8 mouse cellular contexts compared by ENCODE assay signal in genomic region chr1:75382356-75383071, GRCm38 (mm10). TPM values are rescaled to one million over a fixed set of nuclear protein-coding genes. Genes with fewer than 3 reads are reported as not detected.
DNase-seq lines count a peak whose midpoint lies in the region; ATAC-seq and TF ChIP-seq lines count a peak whose summit lies in the region.

No protein-coding gene starts in this region.

- ATAC-seq in lung, embryonic 16.5 days (ENCODE audit: low read depth), result peak; percentile 51
- ATAC-seq in hindbrain, embryonic 11.5 days (ENCODE audit: low FRiP score), result peak; percentile 33
- no peak for ATAC-seq in limb, embryonic 14.5 days (ENCODE audit: low FRiP score, low read depth)
- ATAC-seq in megakaryocyte-erythroid progenitor cell, adult 5-6 weeks (replicated peaks; ENCODE audit: low FRiP score, low TSS enrichment, poor library complexity, severe bottlenecking), result no peak

- WGBS in lung, embryonic 16.5 days, result 2% methylated on average over 27 of the region's 28 CpGs
- 0% methylated on average over 27 of the region's 28 CpGs for WGBS in hindbrain, embryonic 11.5 days
- WGBS in limb, embryonic 14.5 days, result under 1% methylated on average over 22 of the region's 28 CpGs
- WGBS in small intestine, adult 2 months, result 4% methylated on average over 28 of the region's 28 CpGs

- TF ChIP-seq POLR2A in limb, embryonic 14.5 days (IDR thresholded peaks at IDR 0.05; ENCODE audit: borderline replicate concordance, extremely low read depth, insufficient read depth, insufficient read length), result no peak
- TF ChIP-seq POLR2A in small intestine, adult 2 months (IDR thresholded peaks at IDR 0.05; ENCODE audit: low read depth, low read length), result no peak

- no peaks in the 10 kb centered on the region for H3K9me3 ChIP-seq in lung, embryonic 16.5 days (ENCODE audit: control insufficient read depth, low read length)
- H3K9me3 ChIP-seq in hindbrain, embryonic 11.5 days (ENCODE audit: control insufficient read depth, low read length), result no peaks in the 10 kb centered on the region
- no peaks in the 10 kb centered on the region for H3K9me3 ChIP-seq in limb, embryonic 14.5 days (ENCODE audit: control insufficient read depth, low read length)

- peaks cover 18% of the 10 kb centered on the region for H3K27me3 ChIP-seq in lung, embryonic 16.5 days (ENCODE audit: control insufficient read depth, insufficient read depth, low read depth, low read length)
- H3K27me3 ChIP-seq in hindbrain, embryonic 11.5 days (ENCODE audit: control insufficient read depth, insufficient read depth, low read length), result peaks cover 12% of the 10 kb centered on the region
- peaks cover 14% of the 10 kb centered on the region for H3K27me3 ChIP-seq in limb, embryonic 14.5 days (ENCODE audit: control insufficient read depth, insufficient read depth, low read length)
- peaks cover 24% of the 10 kb centered on the region for H3K27me3 ChIP-seq in small intestine, adult 2 months (ENCODE audit: control insufficient read depth, insufficient read depth, low read length)

- peak overlapping the region; percentile 68 for H3K9ac ChIP-seq in lung, embryonic 16.5 days (ENCODE audit: low read length)
- H3K9ac ChIP-seq in hindbrain, embryonic 11.5 days (ENCODE audit: low read depth, low read length), result peak overlapping the region; percentile 80
- H3K9ac ChIP-seq in limb, embryonic 14.5 days (ENCODE audit: low read depth, low read length, severe bottlenecking), result peak overlapping the region; percentile 74

- no peak for DNase-seq in lung, postnatal 25 days (ENCODE audit: low spot score)
- DNase-seq in cerebellum, postnatal 25 days, result peak; percentile 70 to 76
- peak; percentile 52 for DNase-seq in hindbrain, embryonic 11.5 days (ENCODE audit: low spot score)
- no peak for DNase-seq in limb, embryonic 14.5 days (ENCODE audit: low spot score)
- no peak for DNase-seq in left cerebral cortex, adult 18-20 months (ENCODE audit: low spot score in 2 of 2)

- peaks cover 10% of the 10 kb centered on the region; the same call in 1 of the 2 replicates for H3K4me1 ChIP-seq in lung, embryonic 16.5 days (replicated peaks; ENCODE audit: control insufficient read depth, insufficient read depth, low read length)
- H3K4me1 ChIP-seq in hindbrain, embryonic 11.5 days (replicated peaks; ENCODE audit: control insufficient read depth, insufficient read depth, low read length), result peaks cover 10% of the 10 kb centered on the region; the same call in 1 of the 2 replicates
- peaks cover 11% of the 10 kb centered on the region for H3K4me1 ChIP-seq in limb, embryonic 14.5 days (ENCODE audit: control insufficient read depth, insufficient read depth, low read length)
- peaks cover 4% of the 10 kb centered on the region; the same call in 1 of the 2 replicates for H3K4me1 ChIP-seq in small intestine, adult 2 months (ENCODE audit: control insufficient read depth, insufficient read depth, insufficient read length, low read length)

- peak overlapping the region; percentile 73 for H3K4me3 ChIP-seq in lung, embryonic 16.5 days (ENCODE audit: low read length)
- peak overlapping the region; percentile 77 for H3K4me3 ChIP-seq in hindbrain, embryonic 11.5 days (ENCODE audit: low read depth, low read length)
- peak overlapping the region; percentile 73 for H3K4me3 ChIP-seq in limb, embryonic 14.5 days (replicated peaks; ENCODE audit: low read length)
- peak overlapping the region; percentile 59 for H3K4me3 ChIP-seq in small intestine, adult 2 months (ENCODE audit: low read depth, low read length)

- H3K4me2 ChIP-seq in lung, embryonic 16.5 days (ENCODE audit: low read depth, low read length), result peak overlapping the region; percentile 97
- peak overlapping the region; percentile 100 for H3K4me2 ChIP-seq in hindbrain, embryonic 11.5 days (replicated peaks; ENCODE audit: low read depth, low read length)
- peak overlapping the region; percentile 87 for H3K4me2 ChIP-seq in limb, embryonic 14.5 days (replicated peaks; ENCODE audit: low read depth, low read length, severe bottlenecking)

- peak overlapping the region; percentile 36 for H3K27ac ChIP-seq in lung, embryonic 16.5 days (ENCODE audit: low read length)
- H3K27ac ChIP-seq in hindbrain, embryonic 11.5 days (ENCODE audit: low read depth, low read length), result peak overlapping the region; percentile 85
- peak overlapping the region; percentile 15 for H3K27ac ChIP-seq in limb, embryonic 14.5 days (replicated peaks; ENCODE audit: low read depth, low read length)
- H3K27ac ChIP-seq in small intestine, adult 2 months (ENCODE audit: insufficient read depth, low read depth, low read length), result peak overlapping the region; percentile 47; the same call in 1 of the 2 replicates

- no peaks in the 10 kb centered on the region for H3K36me3 ChIP-seq in lung, embryonic 16.5 days (ENCODE audit: control insufficient read depth, insufficient read depth, low read length)
- H3K36me3 ChIP-seq in hindbrain, embryonic 11.5 days (ENCODE audit: control insufficient read depth, insufficient read depth, low read length), result no peaks in the 10 kb centered on the region
- peaks cover 6% of the 10 kb centered on the region; the same call in 1 of the 2 replicates for H3K36me3 ChIP-seq in limb, embryonic 14.5 days (ENCODE audit: control insufficient read depth, insufficient read depth, low read length)
- no peaks in the 10 kb centered on the region for H3K36me3 ChIP-seq in small intestine, adult 2 months (ENCODE audit: control insufficient read depth, insufficient read depth, low read length)

- no peak for TF ChIP-seq CTCF in small intestine, adult 2 months (IDR thresholded peaks at IDR 0.05; ENCODE audit: extremely low read depth, insufficient read length, insufficient replicate concordance, low read depth, low read length)

RNA-seq across cellular contexts. Expression of gene Speg, which starts 7.4 kb away (rescaled TPM):
- 38.5 and 38.9 TPM in 2 replicates for polyA plus RNA-seq in lung, embryonic 16.5 days (2015; fragmentation: Nextera tagmentation; extraction: Ambion mirVana)
- polyA plus RNA-seq in hindbrain, embryonic 11.5 days (2014; fragmentation: Nextera tagmentation; extraction: Ambion mirVana), result 11.1 and 12.7 TPM in 2 replicates
- 77.9 and 114 TPM in 2 replicates for polyA plus RNA-seq in limb, embryonic 14.5 days (2012; rRNA removed)
- 15.3 and 21.8 TPM in 2 replicates for polyA plus RNA-seq in limb, embryonic 14.5 days (2014; fragmentation: Nextera tagmentation; extraction: Ambion mirVana)
- 21.5 and 23.2 TPM in 2 replicates for polyA plus RNA-seq in small intestine, adult 2 months (2012; rRNA removed)
- 100 to 1,000 TPM; 181 to 191 TPM for total RNA-seq in left cerebral cortex, adult 18-20 months (2021)
- not detected in 2 replicates for total RNA-seq in megakaryocyte-erythroid progenitor cell, adult 5-6 weeks (2014; fragmentation: Nextera tagmentation)
- total RNA-seq in megakaryocyte-erythroid progenitor cell, adult 5-6 weeks (2017), result 0.19 TPM in 1 of 2 replicates, not detected in the other

RNA-seq across cellular contexts. Expression of gene Des, which starts 22.4 kb away (rescaled TPM):
- 57.1 and 64.0 TPM in 2 replicates for polyA plus RNA-seq in lung, embryonic 16.5 days (2015; fragmentation: Nextera tagmentation; extraction: Ambion mirVana)
- 2.1 and 2.4 TPM in 2 replicates for polyA plus RNA-seq in hindbrain, embryonic 11.5 days (2014; fragmentation: Nextera tagmentation; extraction: Ambion mirVana)
- 50.7 and 53.7 TPM in 2 replicates for polyA plus RNA-seq in limb, embryonic 14.5 days (2012; rRNA removed)
- polyA plus RNA-seq in limb, embryonic 14.5 days (2014; fragmentation: Nextera tagmentation; extraction: Ambion mirVana), result 59.0 and 78.6 TPM in 2 replicates
- polyA plus RNA-seq in small intestine, adult 2 months (2012; rRNA removed), result 152 and 216 TPM in 2 replicates
- under 1 TPM; 0.88 to 0.91 TPM for total RNA-seq in left cerebral cortex, adult 18-20 months (2021)
- not detected in 2 replicates for total RNA-seq in megakaryocyte-erythroid progenitor cell, adult 5-6 weeks (2014; fragmentation: Nextera tagmentation)
- total RNA-seq in megakaryocyte-erythroid progenitor cell, adult 5-6 weeks (2017), result not detected in 2 replicates

RNA-seq across cellular contexts. Expression of gene Gmppa, which starts 53.2 kb away (rescaled TPM):
- polyA plus RNA-seq in lung, embryonic 16.5 days (2015; fragmentation: Nextera tagmentation; extraction: Ambion mirVana), result 80.5 and 92.4 TPM in 2 replicates
- 53.8 and 56.3 TPM in 2 replicates for polyA plus RNA-seq in hindbrain, embryonic 11.5 days (2014; fragmentation: Nextera tagmentation; extraction: Ambion mirVana)
- 144 and 199 TPM in 2 replicates for polyA plus RNA-seq in limb, embryonic 14.5 days (2012; rRNA removed)
- polyA plus RNA-seq in limb, embryonic 14.5 days (2014; fragmentation: Nextera tagmentation; extraction: Ambion mirVana), result 71.8 and 74.9 TPM in 2 replicates
- 121 and 187 TPM in 2 replicates for polyA plus RNA-seq in small intestine, adult 2 months (2012; rRNA removed)
- 10 to 100 TPM; 67.1 to 70.4 TPM for total RNA-seq in left cerebral cortex, adult 18-20 months (2021)
- total RNA-seq in megakaryocyte-erythroid progenitor cell, adult 5-6 weeks (2014; fragmentation: Nextera tagmentation), result 70.3 and 92.5 TPM in 2 replicates
- 35.0 and 52.6 TPM in 2 replicates for total RNA-seq in megakaryocyte-erythroid progenitor cell, adult 5-6 weeks (2017)

Comparison
In these comparisons a context has a peak if more than half of its experiments do, and no peak if none do; other contexts are left out.
1. ATAC-seq: peak in lung, embryonic 16.5 days (single experiment) and hindbrain, embryonic 11.5 days (single experiment); none in limb, embryonic 14.5 days (single experiment) and megakaryocyte-erythroid progenitor cell, adult 5-6 weeks (single experiment).
2. H3K27ac ChIP-seq: peak in every context shown above with its lines; median percentile 85 in hindbrain, embryonic 11.5 days; 47 in small intestine, adult 2 months; 36 in lung, embryonic 16.5 days; 15 in limb, embryonic 14.5 days.
3. DNase-seq: peak in cerebellum, postnatal 25 days (2 of 2) and hindbrain, embryonic 11.5 days (single experiment); none in lung, postnatal 25 days (single experiment), limb, embryonic 14.5 days (single experiment) and left cerebral cortex, adult 18-20 months (0 of 2).
4. RNA of gene Des, which starts 22.4 kb away (polyA plus RNA-seq): 152 to 216 TPM in small intestine, adult 2 months, 50.7 to 78.6 TPM in limb, embryonic 14.5 days and 57.1 to 64.0 TPM in lung, embryonic 16.5 days; 2.1 to 2.4 TPM in hindbrain, embryonic 11.5 days; every median in the first group is over 10 times any median in the second.
5. Peak in every context shown above with its lines, with median percentiles within 50 percentile points of each other: H3K4me2 ChIP-seq, H3K4me3 ChIP-seq and H3K9ac ChIP-seq.